Mouse (Mus musculus) heart, embryonic 10.5 days (tissue): ENCODE data around the gene Drc3. TPM values are rescaled to one million over a fixed set of nuclear protein-coding genes. Genes with fewer than 3 reads are reported as not detected.

Experiments used
- polyA plus RNA-seq: library from polyadenylated mRNA; unstranded; fragments of >200 nt; fragmentation: Nextera tagmentation; extraction: Ambion mirVana; gene quantifications from 2 replicates; pipeline ENCODE4 v1.2.1, GENCODE M21; 2016

Drc3 gene
- polyA plus RNA-seq, 1 experiment from 2014 or later: 1.0 TPM

Other genes starting within 250 kb of the Drc3 start
- 21.2 and 32.5 TPM in 2 replicates for gene Rai1, start 248.3 kb upstream of the Drc3 start, polyA plus RNA-seq
- 38.2 and 40.3 TPM in 2 replicates for gene Srebf1, start 130.7 kb upstream of the Drc3 start, polyA plus RNA-seq
- 19.3 and 28.4 TPM in 2 replicates for gene Tom1l2, start 424 bp upstream of the Drc3 start, polyA plus RNA-seq
- 17.1 and 20.6 TPM in 2 replicates for gene Gid4, start 63.8 kb downstream of the Drc3 start, polyA plus RNA-seq
- gene Atpaf2, start 65.1 kb downstream of the Drc3 start, polyA plus RNA-seq: 61.7 and 63.8 TPM in 2 replicates
- gene Drg2, start 101.3 kb downstream of the Drc3 start, polyA plus RNA-seq: 87.6 and 112 TPM in 2 replicates
- 0.25 and 0.28 TPM in 2 replicates for gene Myo15, start 116.0 kb downstream of the Drc3 start, polyA plus RNA-seq
- 32.5 and 38.6 TPM in 2 replicates for gene Alkbh5, start 183.1 kb downstream of the Drc3 start, polyA plus RNA-seq